In genomic region chr5:29293194-29293593, GRCm38 (mm10) we compare ENCODE assay signal across 10 mouse cellular contexts.
DNase-seq lines count a peak whose midpoint lies in the region; ATAC-seq lines count a peak whose summit lies in the region.
"Had no signal": no experiment of that assay in that cellular context is flagged by ENCODE, and none has a peak within 500 bp of the region (broad histone marks: within the 10 kb centered on the region; RNA-seq: fewer than 3 reads in every experiment).

No protein-coding gene starts in this region.

- H3K27me3 ChIP-seq in intestine, embryonic 14.5 days (replicated peaks; ENCODE audit: control insufficient read depth, insufficient read depth, low read length): no peaks in the 10 kb centered on the region
- H3K27me3 ChIP-seq in intestine, embryonic 15.5 days (replicated peaks): no peaks in the 10 kb centered on the region
- H3K27me3 ChIP-seq: embryonic facial prominence, embryonic 13.5 days had no signal

- H3K9ac ChIP-seq in intestine, embryonic 14.5 days (ENCODE audit: low read length): no peak overlapping the region
- H3K9ac ChIP-seq in intestine, embryonic 15.5 days: no peak overlapping the region
- H3K9ac ChIP-seq: embryonic facial prominence, embryonic 13.5 days had no signal

- H3K9me3 ChIP-seq in intestine, embryonic 14.5 days (ENCODE audit: control insufficient read depth, low read length): no peaks in the 10 kb centered on the region
- H3K9me3 ChIP-seq in intestine, embryonic 15.5 days: no peaks in the 10 kb centered on the region
- H3K9me3 ChIP-seq: embryonic facial prominence, embryonic 13.5 days had no signal

- H3K4me1 ChIP-seq in intestine, embryonic 14.5 days (replicated peaks; ENCODE audit: control insufficient read depth, insufficient read depth, low read length): no peaks in the 10 kb centered on the region
- no peaks in the 10 kb centered on the region for H3K4me1 ChIP-seq in intestine, embryonic 15.5 days (replicated peaks)
- H3K4me1 ChIP-seq: embryonic facial prominence, embryonic 13.5 days had no signal

- no peak overlapping the region for H3K27ac ChIP-seq in intestine, embryonic 14.5 days (ENCODE audit: low read depth)
- H3K27ac ChIP-seq in intestine, embryonic 15.5 days: no peak overlapping the region
- H3K27ac ChIP-seq: embryonic facial prominence, embryonic 13.5 days; macrophage had no signal

- intact Hi-C loops in gastrocnemius, postnatal 36 days (cut with DNase I): no loop called here

- DNase-seq in intestine, embryonic 14.5 days (ENCODE audit: low spot score): peak; percentile 80
- peak; percentile 56 for DNase-seq in MN1 (ENCODE audit: low spot score)
- peak; percentile 18 for DNase-seq in cerebellum, adult 9-11 months
- peak; percentile 15 to 27 for DNase-seq in gastrocnemius, postnatal 36 days
- peak; percentile 44 to 51 for DNase-seq in layer of hippocampus, postnatal 36 days
- DNase-seq in naive thymus-derived CD4-positive, alpha-beta T cell, adult 2 months (ENCODE audit: low read depth): peak; percentile 66
- DNase-seq in thymus, postnatal 0 days (ENCODE audit: low spot score): peak; percentile 57

- H3K36me3 ChIP-seq in intestine, embryonic 14.5 days (ENCODE audit: control insufficient read depth, insufficient read depth, low read length): no peaks in the 10 kb centered on the region; the same call in 1 of the 2 replicates
- H3K36me3 ChIP-seq in intestine, embryonic 15.5 days: no peaks in the 10 kb centered on the region
- H3K36me3 ChIP-seq: embryonic facial prominence, embryonic 13.5 days had no signal

- ATAC-seq in intestine, embryonic 14.5 days (replicated peaks; ENCODE audit: low FRiP score, low TSS enrichment, low read depth): no peak
- ATAC-seq in intestine, embryonic 15.5 days: no peak

- H3K4me2 ChIP-seq in intestine, embryonic 14.5 days (ENCODE audit: low read length): no peak overlapping the region
- no peak overlapping the region for H3K4me2 ChIP-seq in intestine, embryonic 15.5 days (replicated peaks)
- H3K4me2 ChIP-seq: embryonic facial prominence, embryonic 13.5 days had no signal

- 24% methylated on average over 2 of the region's 2 CpGs for WGBS in intestine, embryonic 14.5 days
- 20% methylated on average over 2 of the region's 2 CpGs for WGBS in intestine, embryonic 15.5 days

- no peak overlapping the region for H3K4me3 ChIP-seq in intestine, embryonic 14.5 days (ENCODE audit: low read depth, low read length)
- H3K4me3 ChIP-seq in intestine, embryonic 15.5 days (replicated peaks): no peak overlapping the region
- H3K4me3 ChIP-seq: embryonic facial prominence, embryonic 13.5 days had no signal

Comparison
In these comparisons a context has a peak if more than half of its experiments do, and no peak if none do; other contexts are left out.
1. DNase-seq: peak in every context shown above with its lines; median percentile 80 in intestine, embryonic 14.5 days; 66 in naive thymus-derived CD4-positive, alpha-beta T cell, adult 2 months; 57 in thymus, postnatal 0 days; 56 in MN1; 48 in layer of hippocampus, postnatal 36 days; 21 in gastrocnemius, postnatal 36 days; 18 in cerebellum, adult 9-11 months.